Mouse (Mus musculus): ENCODE data around the gene Gm9008.
"Not testable (repeated sequence)": the region's sequence is repeated elsewhere in the genome, so short reads cannot be mapped to it uniquely, and the experiment has no call there.

The Gm9008 gene

GRCm38 (mm10) chr6:76497054-76497835 lies at the start of gene Gm9008:
Gm9008 (minus strand) TSS chr6:76497784.
- in situ Hi-C loops (cut with MboI): not testable (repeated sequence)

GRCm38 (mm10) chr6:76521975-76522641 lies 24.5 kb upstream of the Gm9008 start:
- in situ Hi-C loops (cut with MboI): no loop called here

GRCm38 (mm10) chr6:76510200-76510599 lies 12.6 kb upstream of the Gm9008 start:
- in situ Hi-C loops (cut with MboI): no loop called here

GRCm38 (mm10) chr6:76496335-76496734 lies 1.2 kb downstream of the Gm9008 start:
- in situ Hi-C loops (cut with MboI): not testable (repeated sequence)

- in situ Hi-C loops (cut with MboI): no loop called here
These were observed 29.4 kb downstream of the Gm9008 start for GRCm38 (mm10) chr6:76468194-76468593.
